Mouse (Mus musculus): Measurements from ENCODE around the gene Nop2. TPM values are rescaled to one million over a fixed set of nuclear protein-coding genes. Genes with fewer than 3 reads are reported as not detected.

The Nop2 gene
- polyA plus RNA-seq, 1 experiment from 2014 or later: 69.8 TPM

DNA sequence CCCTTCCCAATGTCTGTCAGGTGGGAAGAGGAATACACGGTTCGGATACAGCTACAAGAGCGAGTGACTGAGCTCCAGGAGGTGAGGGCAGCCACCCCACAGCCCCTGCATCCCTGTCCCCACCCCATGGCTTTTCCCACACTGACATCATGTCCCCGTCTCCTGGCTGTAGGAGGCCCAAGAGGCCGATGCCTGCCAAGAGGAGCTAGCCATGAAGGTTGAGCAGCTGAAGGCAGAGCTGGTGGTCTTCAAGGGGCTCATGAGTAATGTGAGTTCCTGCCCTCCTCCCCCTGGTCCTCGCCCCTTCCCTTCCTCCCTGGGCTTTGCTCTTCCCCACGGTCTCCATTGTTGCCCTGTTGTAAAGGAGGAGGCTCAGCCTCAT is 17.9 kb downstream of the Nop2 start:
- DNase-seq (ENCODE audit: low spot score) (no peak), ATAC-seq (replicated peaks; ENCODE audit: insufficient number of reproducible peaks, low FRiP score, low TSS enrichment, low read depth) (no peak)
- no peaks in the 10 kb centered on the region for H3K27me3 ChIP-seq (ENCODE audit: control insufficient read depth, insufficient read depth, low read length)
- no peaks in the 10 kb centered on the region; the same call in 1 of the 2 replicates for H3K4me1 ChIP-seq (ENCODE audit: control insufficient read depth, insufficient read depth, low read length)
- no peak overlapping the region for H3K4me3 ChIP-seq (ENCODE audit: low read depth, low read length)
- WGBS: 85% methylated on average over 6 of the region's 7 CpGs
- no peaks in the 10 kb centered on the region for H3K9me3 ChIP-seq (replicated peaks; ENCODE audit: control insufficient read depth, low read length)
- H3K9ac ChIP-seq (replicated peaks; ENCODE audit: low read length): no peak overlapping the region
- H3K36me3 ChIP-seq (replicated peaks; ENCODE audit: control insufficient read depth, insufficient read depth, low read depth, low read length): no peaks in the 10 kb centered on the region; the same call in 1 of the 2 replicates
- H3K27ac ChIP-seq (replicated peaks; ENCODE audit: low read depth, low read length): no peak overlapping the region
- no peak overlapping the region for H3K4me2 ChIP-seq (ENCODE audit: low read depth, low read length)

DNA sequence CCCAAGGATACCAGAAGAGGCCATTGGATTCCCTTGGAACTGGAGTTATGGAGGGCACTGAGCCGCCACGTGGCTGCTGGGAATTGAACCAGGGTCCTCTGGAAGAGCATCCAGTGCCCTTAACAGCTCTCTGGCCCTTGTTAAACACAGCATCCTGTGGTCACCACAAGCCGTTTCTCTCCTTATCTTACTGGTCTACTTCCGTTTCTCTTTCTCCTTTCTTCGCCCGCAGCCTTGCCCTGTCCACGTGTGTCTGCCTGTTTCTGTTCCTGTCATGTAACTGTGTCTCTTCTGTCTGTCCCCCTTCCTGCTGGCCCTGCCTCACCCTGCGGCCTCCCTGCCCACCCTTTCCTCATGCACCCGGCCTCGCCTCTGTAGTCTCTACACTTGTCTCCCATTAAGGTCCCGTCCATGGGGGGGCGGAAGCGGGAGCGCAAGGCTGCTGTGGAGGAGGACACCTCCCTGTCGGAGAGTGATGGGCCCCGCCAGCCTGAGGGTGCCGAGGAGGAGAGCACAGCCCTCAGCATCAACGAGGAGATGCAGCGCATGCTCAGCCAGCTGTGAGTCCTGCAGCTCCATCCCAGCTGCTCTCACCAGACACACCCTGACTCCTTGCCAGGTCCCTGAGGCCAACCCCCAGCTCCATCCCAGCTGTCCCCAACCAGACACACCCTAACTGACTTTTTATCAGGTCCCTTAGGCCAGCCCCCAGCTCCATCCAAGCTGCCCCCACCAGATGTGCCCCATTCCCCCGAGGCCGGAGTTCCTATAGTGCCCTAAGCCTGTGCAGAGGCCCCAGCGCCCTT is 20.7 kb downstream of the Nop2 start:
- WGBS: 80% methylated on average over 22 of the region's 22 CpGs
- Histone ChIP-seq H3K4me2 (ENCODE audit: low read depth, low read length) (no peak overlapping the region), H3K27ac (replicated peaks; ENCODE audit: low read depth, low read length) (no peak overlapping the region), H3K36me3 (replicated peaks; ENCODE audit: control insufficient read depth, insufficient read depth, low read depth, low read length) (no peaks in the 10 kb centered on the region; the same call in 1 of the 2 replicates), H3K27me3 (ENCODE audit: control insufficient read depth, insufficient read depth, low read length) (no peaks in the 10 kb centered on the region), H3K4me3 (ENCODE audit: low read depth, low read length) (no peak overlapping the region), H3K4me1 (ENCODE audit: control insufficient read depth, insufficient read depth, low read length) (no peaks in the 10 kb centered on the region; the same call in 1 of the 2 replicates), H3K9ac (replicated peaks; ENCODE audit: low read length) (no peak overlapping the region), H3K9me3 (replicated peaks; ENCODE audit: control insufficient read depth, low read length) (no peaks in the 10 kb centered on the region)
- DNase-seq (ENCODE audit: low spot score) (no peak), ATAC-seq (replicated peaks; ENCODE audit: insufficient number of reproducible peaks, low FRiP score, low TSS enrichment, low read depth) (no peak)

DNA sequence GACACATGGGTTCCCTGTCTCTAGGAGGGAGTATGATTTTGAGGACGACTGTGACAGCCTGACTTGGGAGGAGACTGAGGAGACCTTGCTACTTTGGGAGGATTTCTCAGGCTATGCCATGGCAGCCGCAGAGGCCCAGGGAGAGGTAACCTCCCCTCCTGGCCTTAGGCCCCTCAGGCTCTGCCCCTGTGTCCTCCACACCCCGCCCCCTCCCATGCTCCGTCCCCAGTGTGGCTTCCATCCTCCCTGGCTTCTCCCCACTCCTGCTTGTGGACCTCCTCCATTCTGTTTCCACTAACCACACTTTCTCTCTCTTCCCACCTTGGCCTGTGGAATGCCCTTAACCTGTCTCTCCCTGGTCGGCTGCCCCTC is 21.3 kb downstream of the Nop2 start:
- Histone ChIP-seq H3K4me3 (ENCODE audit: low read depth, low read length) (no peak overlapping the region), H3K9ac (replicated peaks; ENCODE audit: low read length) (no peak overlapping the region), H3K4me2 (ENCODE audit: low read depth, low read length) (no peak overlapping the region), H3K9me3 (replicated peaks; ENCODE audit: control insufficient read depth, low read length) (no peaks in the 10 kb centered on the region), H3K27me3 (ENCODE audit: control insufficient read depth, insufficient read depth, low read length) (no peaks in the 10 kb centered on the region), H3K36me3 (replicated peaks; ENCODE audit: control insufficient read depth, insufficient read depth, low read depth, low read length) (no peaks in the 10 kb centered on the region; the same call in 1 of the 2 replicates), H3K27ac (replicated peaks; ENCODE audit: low read depth, low read length) (no peak overlapping the region), H3K4me1 (ENCODE audit: control insufficient read depth, insufficient read depth, low read length) (no peaks in the 10 kb centered on the region; the same call in 1 of the 2 replicates)
- ATAC-seq (replicated peaks; ENCODE audit: insufficient number of reproducible peaks, low FRiP score, low TSS enrichment, low read depth): no peak
- no peak for DNase-seq (ENCODE audit: low spot score)
- 80% methylated on average over 5 of the region's 5 CpGs for WGBS

DNA sequence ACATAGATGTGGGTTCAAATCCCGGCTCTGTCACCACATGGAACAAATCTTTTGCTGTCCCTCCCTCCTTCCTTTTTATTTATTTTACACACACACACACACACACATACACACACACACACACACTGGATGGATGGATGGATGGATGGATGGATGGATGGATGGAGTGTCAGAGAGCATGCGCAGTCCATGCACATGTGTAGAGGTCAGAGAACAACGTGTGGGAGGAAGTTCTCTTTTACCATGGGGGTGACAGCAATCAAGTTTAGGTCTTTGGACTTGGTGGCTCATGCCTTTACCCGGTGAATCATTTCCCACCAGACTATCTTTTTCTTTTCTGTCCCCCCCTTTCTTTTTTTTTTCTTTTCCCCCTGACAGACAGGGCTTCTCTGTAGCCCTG is 22.0 kb downstream of the Nop2 start:
- no peaks in the 10 kb centered on the region; the same call in 1 of the 2 replicates for H3K36me3 ChIP-seq (replicated peaks; ENCODE audit: control insufficient read depth, insufficient read depth, low read depth, low read length)
- no peak overlapping the region for H3K9ac ChIP-seq (replicated peaks; ENCODE audit: low read length)

DNA sequence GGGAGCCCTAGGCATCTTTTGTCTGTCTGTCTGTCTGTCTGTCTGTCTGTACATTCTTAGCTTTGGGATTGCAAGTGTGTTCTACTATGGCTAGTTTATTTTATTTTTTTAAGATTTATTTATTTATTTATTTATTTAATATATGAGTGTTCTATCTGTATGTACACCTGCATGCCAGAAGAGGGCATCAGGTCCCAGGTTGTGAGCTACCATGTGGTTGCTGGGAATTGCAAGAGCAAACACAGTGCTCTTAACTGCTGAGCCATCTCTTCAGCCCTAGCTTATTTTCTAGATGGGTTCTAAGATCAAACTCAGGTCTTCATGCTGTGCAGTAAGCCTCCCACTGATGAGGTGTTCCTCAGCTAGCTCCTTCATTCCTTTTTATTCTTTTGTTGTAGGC is 22.8 kb downstream of the Nop2 start:
- Histone ChIP-seq H3K27me3 (ENCODE audit: control insufficient read depth, insufficient read depth, low read length) (no peaks in the 10 kb centered on the region), H3K9ac (replicated peaks; ENCODE audit: low read length) (no peak overlapping the region), H3K9me3 (replicated peaks; ENCODE audit: control insufficient read depth, low read length) (no peaks in the 10 kb centered on the region), H3K4me2 (ENCODE audit: low read depth, low read length) (no peak overlapping the region), H3K27ac (replicated peaks; ENCODE audit: low read depth, low read length) (no peak overlapping the region), H3K4me3 (ENCODE audit: low read depth, low read length) (no peak overlapping the region), H3K4me1 (ENCODE audit: control insufficient read depth, insufficient read depth, low read length) (no peaks in the 10 kb centered on the region), H3K36me3 (replicated peaks; ENCODE audit: control insufficient read depth, insufficient read depth, low read depth, low read length) (no peaks in the 10 kb centered on the region)
- DNase-seq (ENCODE audit: low spot score) (peak; percentile 35), ATAC-seq (replicated peaks; ENCODE audit: insufficient number of reproducible peaks, low FRiP score, low TSS enrichment, low read depth) (no peak)

More for the DNA sequence above, 22.0 kb downstream of the Nop2 start:
- Histone ChIP-seq H3K4me2 (ENCODE audit: low read depth, low read length) (no peak overlapping the region), H3K4me3 (ENCODE audit: low read depth, low read length) (no peak overlapping the region), H3K4me1 (ENCODE audit: control insufficient read depth, insufficient read depth, low read length) (no peaks in the 10 kb centered on the region; the same call in 1 of the 2 replicates), H3K9me3 (replicated peaks; ENCODE audit: control insufficient read depth, low read length) (no peaks in the 10 kb centered on the region), H3K27ac (replicated peaks; ENCODE audit: low read depth, low read length) (no peak overlapping the region), H3K27me3 (ENCODE audit: control insufficient read depth, insufficient read depth, low read length) (no peaks in the 10 kb centered on the region)
- 87% methylated on average over 4 of the region's 4 CpGs for WGBS
- DNase-seq (ENCODE audit: low spot score): no peak
- no peak for ATAC-seq (replicated peaks; ENCODE audit: insufficient number of reproducible peaks, low FRiP score, low TSS enrichment, low read depth)

DNA sequence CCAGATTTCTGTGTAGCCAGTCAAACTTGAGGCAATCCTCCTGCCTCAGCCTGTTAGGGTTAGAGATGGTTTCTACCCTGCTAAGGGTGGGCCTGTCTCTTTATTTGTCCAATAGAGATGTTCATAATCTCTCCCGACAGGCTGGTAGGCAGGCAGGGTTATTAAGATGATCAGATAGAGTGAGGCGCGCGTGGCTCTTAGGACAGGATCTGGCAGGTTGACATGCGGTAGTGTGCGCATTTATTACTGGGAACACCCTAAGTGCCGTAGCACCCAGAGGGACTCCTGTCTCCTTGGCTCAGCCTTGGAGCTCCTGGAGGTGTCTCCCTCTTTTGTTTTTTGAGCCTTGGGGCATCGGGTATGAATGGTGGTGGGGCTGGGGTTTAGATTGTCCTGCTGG is 23.6 kb downstream of the Nop2 start:
- Histone ChIP-seq H3K36me3 (replicated peaks; ENCODE audit: control insufficient read depth, insufficient read depth, low read depth, low read length) (no peaks in the 10 kb centered on the region), H3K9ac (replicated peaks; ENCODE audit: low read length) (no peak overlapping the region), H3K4me1 (ENCODE audit: control insufficient read depth, insufficient read depth, low read length) (no peaks in the 10 kb centered on the region), H3K4me3 (ENCODE audit: low read depth, low read length) (no peak overlapping the region), H3K9me3 (replicated peaks; ENCODE audit: control insufficient read depth, low read length) (no peaks in the 10 kb centered on the region), H3K4me2 (ENCODE audit: low read depth, low read length) (no peak overlapping the region), H3K27ac (replicated peaks; ENCODE audit: low read depth, low read length) (no peak overlapping the region), H3K27me3 (ENCODE audit: control insufficient read depth, insufficient read depth, low read length) (no peaks in the 10 kb centered on the region)
- ATAC-seq (replicated peaks; ENCODE audit: insufficient number of reproducible peaks, low FRiP score, low TSS enrichment, low read depth) (no peak), DNase-seq (ENCODE audit: low spot score) (no peak)
- 91% methylated on average over 8 of the region's 8 CpGs for whole genome bisulfite sequencing

DNA sequence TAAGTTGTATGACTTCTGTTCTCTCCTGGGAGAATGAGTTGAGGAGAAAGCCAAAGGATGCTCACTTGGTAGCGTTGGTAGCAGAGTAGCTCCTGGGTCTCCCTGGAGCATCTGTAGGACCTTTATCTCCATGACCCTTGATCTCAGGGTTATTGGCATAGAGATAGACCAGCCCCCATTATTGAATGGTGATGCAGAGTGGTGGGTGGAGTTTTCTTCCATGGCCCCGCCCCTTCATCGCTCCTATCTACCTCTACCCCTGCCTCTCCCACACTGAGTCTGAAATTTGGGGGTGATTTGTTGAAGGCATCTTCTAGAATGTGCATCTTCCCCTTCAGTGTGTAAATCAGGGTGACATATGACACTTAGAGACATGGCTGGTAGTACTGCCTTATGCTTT is 24.8 kb downstream of the Nop2 start:
- DNase-seq (ENCODE audit: low spot score) (no peak), ATAC-seq (replicated peaks; ENCODE audit: insufficient number of reproducible peaks, low FRiP score, low TSS enrichment, low read depth) (no peak)
- Histone ChIP-seq H3K27me3 (ENCODE audit: control insufficient read depth, insufficient read depth, low read length) (no peaks in the 10 kb centered on the region), H3K4me1 (ENCODE audit: control insufficient read depth, insufficient read depth, low read length) (no peaks in the 10 kb centered on the region; the same call in 1 of the 2 replicates), H3K27ac (replicated peaks; ENCODE audit: low read depth, low read length) (no peak overlapping the region), H3K9me3 (replicated peaks; ENCODE audit: control insufficient read depth, low read length) (no peaks in the 10 kb centered on the region), H3K36me3 (replicated peaks; ENCODE audit: control insufficient read depth, insufficient read depth, low read depth, low read length) (no peaks in the 10 kb centered on the region; the same call in 1 of the 2 replicates), H3K4me2 (ENCODE audit: low read depth, low read length) (no peak overlapping the region), H3K4me3 (ENCODE audit: low read depth, low read length) (no peak overlapping the region), H3K9ac (replicated peaks; ENCODE audit: low read length) (no peak overlapping the region)
- 85% methylated on average over 3 of the region's 3 CpGs for WGBS

DNA sequence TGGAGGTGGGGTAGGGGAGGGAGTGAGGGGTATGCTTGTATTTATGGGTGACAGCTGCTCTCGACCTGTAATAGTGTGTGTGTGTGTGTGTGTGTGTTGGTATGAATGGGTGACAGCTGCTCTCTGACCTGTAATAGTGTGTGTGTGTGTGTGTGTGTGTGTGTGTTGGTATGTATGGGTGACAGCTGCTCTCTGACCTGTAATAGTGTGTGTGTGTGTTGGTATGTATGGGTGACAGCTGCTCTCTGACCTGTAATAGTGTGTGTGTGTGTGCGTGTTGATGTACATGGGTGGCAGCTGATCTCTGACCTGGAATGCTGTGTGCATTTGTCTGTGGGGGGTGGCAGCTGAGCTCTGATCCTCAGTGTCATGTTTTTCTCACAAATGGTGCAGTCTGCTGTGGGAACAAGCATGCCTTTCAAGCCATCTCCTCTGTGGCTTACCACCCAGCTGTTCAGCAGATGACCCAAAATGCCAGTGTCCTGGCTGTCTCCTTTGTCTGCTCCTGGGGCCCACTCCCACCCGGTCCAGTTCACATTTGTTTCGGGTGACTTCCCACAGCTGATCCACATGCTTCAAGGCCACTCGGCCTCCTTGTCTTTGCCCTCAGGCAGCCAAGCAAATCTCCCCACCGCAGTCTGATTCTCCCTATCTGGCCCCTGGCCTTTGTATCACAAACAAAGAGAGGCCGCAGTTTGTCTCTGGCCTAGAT is 25.4 kb downstream of the Nop2 start:
- H3K27me3 ChIP-seq (ENCODE audit: control insufficient read depth, insufficient read depth, low read length): no peaks in the 10 kb centered on the region
- no peak overlapping the region for H3K9ac ChIP-seq (replicated peaks; ENCODE audit: low read length)
- H3K36me3 ChIP-seq (replicated peaks; ENCODE audit: control insufficient read depth, insufficient read depth, low read depth, low read length): no peaks in the 10 kb centered on the region; the same call in 1 of the 2 replicates
- no peak overlapping the region for H3K4me3 ChIP-seq (ENCODE audit: low read depth, low read length)
- no peaks in the 10 kb centered on the region; the same call in 1 of the 2 replicates for H3K4me1 ChIP-seq (ENCODE audit: control insufficient read depth, insufficient read depth, low read length)
- H3K9me3 ChIP-seq (replicated peaks; ENCODE audit: control insufficient read depth, low read length): no peaks in the 10 kb centered on the region
- no peak for DNase-seq (ENCODE audit: low spot score)
- WGBS: 51% methylated on average over 7 of the region's 7 CpGs
- peak; percentile 27 for ATAC-seq (replicated peaks; ENCODE audit: insufficient number of reproducible peaks, low FRiP score, low TSS enrichment, low read depth)
- H3K27ac ChIP-seq (replicated peaks; ENCODE audit: low read depth, low read length): no peak overlapping the region
- no peak overlapping the region for H3K4me2 ChIP-seq (ENCODE audit: low read depth, low read length)

All from embryonic facial prominence, embryonic 11.5 days (tissue).